Mouse (Mus musculus) ovary, postnatal 10 days (tissue): ENCODE measurements around the gene Paqr4.

Experiments used
- DNase-seq: peaks from one replicate; pipeline ENCODE4 v3.0.0; 2022; ENCODE audit warnings: low spot score

Paqr4 gene

DNA sequence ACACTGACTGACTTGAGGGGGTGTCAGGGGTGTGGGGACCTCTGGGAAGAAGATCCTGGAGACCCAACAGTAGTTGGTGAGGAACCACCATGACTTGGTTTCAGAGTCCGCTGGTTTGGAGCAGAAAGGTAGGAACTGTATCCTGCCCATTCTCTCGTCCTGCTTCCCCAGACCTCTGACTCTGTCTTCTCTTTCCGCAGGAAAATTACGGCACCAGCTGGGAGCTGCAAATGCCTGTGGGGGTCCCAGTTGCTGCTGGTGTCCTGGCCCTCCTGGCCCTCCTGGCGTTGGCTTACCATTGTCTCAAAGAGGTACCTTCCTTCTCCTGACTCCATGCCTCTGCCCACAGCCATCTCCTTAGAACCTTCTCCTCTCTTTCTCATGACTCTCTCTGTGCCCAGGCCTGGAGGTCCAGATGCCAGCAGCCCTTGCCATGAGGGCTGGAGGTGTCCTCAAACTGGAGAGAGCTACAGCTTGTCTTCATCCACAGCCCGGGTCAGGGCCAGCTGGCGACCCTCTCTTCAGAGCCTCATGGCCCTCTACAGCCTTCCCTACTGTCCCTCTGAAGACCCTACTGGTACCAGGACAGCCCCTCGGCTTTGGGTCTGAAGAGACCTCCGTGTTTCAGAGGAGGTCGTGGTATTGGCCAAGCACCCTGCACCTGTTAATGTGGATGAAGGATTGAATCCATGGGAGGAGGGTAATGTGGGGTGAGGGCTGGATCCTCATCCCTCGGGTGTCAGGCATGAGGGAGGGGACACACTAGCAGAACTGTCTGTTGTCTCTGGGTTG is 8.9 kb upstream of the Paqr4 start:
- DNase-seq, result no peak

DNA sequence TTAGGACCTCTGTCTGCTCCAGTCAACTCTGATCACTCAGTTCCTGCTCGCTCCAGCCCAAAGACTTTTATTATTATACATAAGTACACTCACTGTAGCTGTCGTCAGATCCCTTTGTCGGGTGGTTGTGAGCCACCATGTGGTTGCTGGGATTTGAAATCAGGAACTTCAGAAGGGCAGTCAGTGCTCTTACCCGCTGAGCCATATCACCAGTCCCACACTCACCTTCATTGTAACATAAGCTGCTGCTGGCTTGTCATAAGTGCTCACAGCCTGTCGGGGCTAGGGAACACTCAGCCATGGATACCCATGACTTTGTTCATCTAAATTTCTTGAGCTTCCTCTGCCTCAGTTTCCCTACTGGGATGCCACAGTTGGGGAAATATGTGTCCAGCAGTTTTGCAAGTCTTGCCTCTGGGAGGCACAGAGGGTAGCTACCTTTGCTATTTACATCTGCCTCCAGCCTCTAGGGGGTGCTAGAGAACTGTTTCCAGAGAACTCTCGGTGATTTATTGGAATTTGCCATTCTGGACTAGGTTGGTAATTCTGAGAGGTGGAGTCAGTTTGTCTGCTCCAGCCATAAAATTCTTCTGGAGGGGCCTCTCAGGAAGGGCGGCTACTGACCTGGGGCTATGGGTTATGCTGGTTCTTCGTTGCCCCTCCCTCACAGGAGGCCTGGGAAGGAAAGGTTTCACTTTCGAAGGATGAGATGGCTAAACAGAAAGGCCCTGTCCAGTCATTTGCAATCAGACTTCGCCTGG is 8.1 kb upstream of the Paqr4 start:
- no peak for DNase-seq

DNA sequence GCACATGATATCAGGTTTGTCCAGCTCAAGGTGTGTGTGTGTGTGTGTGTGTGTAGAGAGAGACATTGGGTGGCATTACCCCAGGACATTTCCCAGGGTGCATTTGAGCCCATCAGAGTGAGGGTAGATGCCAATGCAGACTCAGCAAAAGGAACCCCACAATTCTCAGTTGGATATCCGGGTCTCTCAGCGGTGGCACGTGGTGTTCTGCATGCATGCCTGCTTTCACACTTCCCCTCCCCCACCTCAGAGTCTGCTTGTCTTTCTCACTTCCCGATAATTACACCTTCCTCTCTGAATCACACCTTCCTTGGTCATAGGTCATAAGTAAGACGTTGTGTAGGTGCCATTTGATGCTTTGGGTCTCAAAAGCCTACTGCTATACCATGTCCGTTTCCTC is 7.4 kb upstream of the Paqr4 start:
- no peak for DNase-seq

DNA sequence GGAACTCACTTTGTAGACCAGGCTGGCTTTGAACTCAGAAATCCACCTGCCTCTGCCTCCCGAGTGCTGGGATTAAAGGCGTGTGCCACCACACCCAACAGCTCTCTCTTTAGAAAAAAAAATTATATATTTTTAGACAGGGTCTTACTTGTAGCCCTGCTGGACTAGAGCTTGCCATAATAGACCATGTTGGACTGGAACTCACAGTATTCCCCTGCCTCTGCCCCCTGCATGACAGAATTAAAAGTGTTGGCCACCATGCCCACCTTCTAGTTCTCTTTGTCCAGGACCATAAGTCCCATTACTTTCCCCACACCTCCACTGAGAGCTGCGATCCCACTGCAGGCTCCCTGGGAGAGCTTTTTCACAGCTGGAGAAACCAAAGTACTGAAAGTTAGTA is 6.8 kb upstream of the Paqr4 start:
- no peak for DNase-seq

DNA sequence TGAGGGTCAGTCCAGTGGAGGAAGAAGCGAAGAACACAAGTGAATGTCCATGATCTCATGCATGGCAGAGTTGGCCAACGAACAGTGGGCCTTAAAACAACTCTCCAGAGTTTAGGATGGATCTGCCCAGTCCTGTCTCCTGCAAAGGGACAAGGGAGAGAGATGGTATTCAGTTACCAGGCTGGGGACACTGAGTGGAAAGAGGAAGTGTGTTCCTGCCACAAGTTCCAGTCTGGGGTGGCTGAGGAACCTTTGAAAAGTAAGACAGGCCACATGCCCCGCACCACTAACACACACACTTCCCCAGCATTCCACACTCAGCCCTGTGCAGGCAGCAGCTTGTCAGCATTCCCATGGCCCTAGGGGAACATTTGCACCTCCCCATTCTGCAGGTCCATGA is 6.1 kb upstream of the Paqr4 start:
- no peak for DNase-seq

DNA sequence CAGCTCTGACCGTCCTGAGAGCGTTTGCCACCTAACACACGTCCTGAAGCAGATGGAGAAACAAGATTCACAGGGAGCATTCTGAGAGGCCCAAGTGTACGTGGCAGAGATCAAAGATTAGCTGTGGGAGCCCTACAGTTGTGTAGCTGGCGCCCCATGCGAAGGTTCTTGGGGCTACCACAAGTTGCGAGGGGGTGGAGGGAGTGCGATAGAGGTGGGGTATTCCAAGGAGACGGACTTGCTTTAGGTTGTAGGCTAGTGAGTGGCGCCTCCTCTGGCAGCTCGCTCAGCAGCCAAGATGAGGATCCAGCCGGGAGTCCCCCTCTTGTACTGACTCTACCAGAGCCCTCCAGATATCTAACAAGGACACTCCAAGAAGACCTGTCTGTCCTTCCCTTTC is 5.6 kb upstream of the Paqr4 start:
- no peak for DNase-seq

DNA sequence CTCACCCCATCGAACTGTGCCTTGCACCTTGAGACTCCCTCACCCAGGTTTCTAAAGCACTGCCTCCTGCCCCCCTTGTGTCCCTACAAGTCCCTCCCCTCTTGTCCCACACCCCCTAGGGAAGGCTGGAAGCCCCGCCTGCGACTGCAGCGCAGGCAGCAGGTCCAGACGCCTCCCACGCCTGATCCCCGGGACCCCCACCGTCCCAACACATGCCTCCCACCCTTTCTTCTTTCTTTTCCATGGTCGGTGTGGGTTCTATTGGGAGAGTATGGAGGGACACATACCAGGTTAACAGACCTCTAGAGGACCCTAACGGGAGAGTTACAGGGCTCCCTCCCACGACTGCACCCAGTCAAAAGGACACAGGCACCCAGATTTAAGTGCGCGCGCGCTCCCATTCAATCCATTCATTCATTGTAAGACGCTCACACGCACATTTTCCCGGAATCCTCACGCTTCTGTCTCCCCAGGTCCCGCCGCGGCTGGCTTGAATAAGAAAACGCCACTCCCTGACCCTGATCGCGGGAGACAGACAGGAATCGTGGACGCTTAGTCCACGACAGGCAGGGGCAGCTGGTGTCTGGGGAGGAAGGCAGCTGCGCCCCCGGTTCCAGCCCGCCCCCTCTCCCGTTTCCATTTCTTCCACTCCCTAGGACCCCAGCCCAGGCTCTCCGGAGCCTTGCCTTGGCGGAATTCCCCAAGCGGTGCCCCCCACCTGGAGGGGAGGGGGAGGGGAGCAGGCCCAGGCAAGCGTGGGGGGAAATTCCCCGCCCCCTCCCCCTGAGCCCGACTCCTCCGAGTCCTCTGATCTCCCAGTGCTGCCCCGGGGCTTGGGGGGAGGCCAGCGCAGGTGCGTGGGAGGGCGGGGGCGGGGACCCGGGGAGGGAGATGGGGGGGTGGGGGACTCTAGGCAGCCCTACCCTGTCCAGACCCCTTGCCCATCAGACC is 4.9 kb upstream of the Paqr4 start, which contains the start of gene Kremen2:
Gene Kremen2 (minus strand): TSS at position 533 of the 951 bp plus-strand sequence.
- no peak for DNase-seq

DNA sequence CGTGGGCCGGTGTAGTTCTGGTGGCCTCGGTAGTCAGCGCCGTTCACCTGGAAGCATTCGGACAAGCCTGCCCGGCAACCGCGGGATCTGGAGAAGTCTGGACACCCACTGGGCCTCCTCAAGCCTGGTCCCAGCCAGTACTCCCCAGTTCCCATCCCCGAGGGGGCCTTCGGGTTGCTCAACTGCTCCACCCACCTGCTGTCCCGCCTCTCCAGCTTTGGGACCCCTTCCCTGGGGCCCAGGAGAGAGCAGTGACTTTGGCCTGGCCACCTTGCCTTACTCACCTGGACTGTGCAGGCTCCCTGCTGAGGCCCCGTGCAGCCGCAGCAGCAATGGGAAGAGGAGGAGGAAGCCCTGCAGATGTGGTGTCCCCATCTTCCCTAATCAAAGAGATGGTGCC is 4.0 kb upstream of the Paqr4 start:
- no peak for DNase-seq

DNA sequence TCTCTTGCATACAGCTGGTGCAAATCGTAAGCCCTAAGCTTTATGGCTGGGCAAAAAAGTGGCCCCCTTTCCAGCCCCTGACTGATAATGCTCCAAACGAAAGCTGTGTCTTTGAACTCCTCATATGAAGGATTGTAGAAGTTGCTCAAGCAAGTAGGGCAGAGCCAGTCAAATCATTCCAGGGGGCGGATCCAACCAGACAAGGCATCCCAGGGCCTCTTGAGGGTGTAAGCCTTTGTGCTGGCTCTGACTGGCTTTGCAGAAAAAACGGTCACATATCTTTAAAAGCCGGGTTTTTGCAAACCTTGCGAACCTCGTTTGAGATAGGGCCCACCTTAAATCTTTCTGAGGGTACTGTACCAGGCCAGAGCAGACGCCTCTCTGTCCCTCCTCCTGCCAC is 3.4 kb upstream of the Paqr4 start:
- DNase-seq, result no peak

DNA sequence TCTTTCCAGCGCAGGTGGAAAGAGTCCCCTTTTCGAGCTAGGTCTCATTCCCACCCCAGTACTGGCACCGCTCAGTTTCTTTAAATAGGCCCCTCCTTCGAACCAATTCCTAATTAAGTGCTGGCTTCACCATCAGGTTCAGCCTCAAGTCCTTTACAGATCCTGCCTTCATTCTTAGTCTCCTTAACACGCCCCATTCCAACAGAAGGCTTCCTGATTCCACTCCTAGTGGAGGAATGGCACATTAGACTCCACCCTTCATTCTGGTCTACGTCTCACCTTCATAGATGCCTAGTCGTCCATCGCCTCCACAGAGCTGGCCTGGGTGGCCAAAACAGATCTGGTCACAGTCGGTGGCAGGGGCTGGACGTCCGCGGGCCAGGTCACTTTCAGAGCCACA is 2.3 kb upstream of the Paqr4 start:
- DNase-seq, result no peak

DNA sequence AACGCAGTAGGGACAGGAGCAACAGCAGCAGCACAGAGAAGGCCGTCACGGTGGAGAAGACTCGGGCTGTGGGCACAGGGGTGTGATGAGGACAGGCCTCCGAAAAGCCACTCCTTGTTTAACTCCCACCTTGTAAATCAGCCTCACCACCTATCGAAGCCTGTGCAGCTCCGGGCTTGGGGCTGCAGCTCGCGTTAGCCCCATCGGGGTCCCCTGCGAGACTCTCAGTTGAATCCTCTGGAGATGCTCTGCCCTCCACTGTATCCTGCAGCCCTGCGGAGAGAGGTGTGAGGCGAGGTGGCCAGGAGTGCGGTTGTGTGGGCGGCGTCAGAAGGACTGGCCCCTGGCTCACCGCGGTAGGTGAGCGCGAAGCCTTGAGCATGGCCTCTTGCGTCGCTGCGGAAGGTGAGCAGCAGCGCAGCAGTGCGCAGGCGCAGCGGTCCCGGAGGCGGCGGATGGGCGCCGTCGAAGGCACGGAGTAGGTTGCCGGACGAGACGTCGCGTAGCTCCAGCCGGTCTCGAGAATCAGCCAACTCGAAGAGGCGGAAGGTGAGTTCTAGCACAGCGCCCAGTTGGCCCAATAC is 1.6 kb upstream of the Paqr4 start:
- no peak for DNase-seq

DNA sequence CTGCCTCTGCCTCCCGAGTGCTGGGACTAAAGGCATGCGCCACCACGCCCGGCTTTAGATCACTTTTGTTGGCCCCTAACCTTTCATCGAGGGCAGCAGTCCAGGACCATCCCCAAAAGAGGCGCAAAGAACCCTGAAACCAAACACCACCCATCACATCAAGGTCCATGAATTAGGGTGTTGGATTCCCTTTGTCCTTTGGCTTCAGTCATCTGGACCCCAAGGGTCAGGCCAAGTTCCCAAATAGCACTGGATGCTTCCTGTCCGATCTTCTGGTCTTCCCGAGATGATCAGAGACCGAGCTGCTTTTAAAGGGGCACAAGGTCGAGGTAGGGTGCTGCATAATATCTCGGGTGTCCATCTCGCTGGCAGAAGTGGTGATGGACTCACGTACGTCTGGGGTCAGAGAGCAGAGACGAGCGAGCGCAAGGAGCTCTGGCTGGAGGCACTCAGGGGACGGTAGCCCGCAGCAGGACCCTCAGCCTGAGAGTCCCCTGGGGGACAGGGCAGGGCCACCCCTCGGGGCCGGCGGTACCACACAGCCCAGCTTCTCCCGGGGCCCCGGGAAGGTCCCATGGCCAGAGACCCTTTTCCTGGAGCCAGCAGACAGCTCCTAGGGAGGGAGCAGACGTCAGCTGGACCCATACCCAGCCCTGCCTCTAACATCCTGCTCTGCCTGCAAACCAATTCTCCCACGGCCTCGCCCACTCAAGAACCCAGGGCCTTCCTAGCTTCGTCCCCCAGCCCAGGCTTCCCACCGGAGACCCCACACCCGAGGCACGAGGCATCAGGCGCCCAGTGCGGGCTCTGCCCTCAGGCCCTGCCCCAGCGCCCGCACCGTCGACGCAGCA is 917 bp upstream of the Paqr4 start:
- no peak for DNase-seq

DNA sequence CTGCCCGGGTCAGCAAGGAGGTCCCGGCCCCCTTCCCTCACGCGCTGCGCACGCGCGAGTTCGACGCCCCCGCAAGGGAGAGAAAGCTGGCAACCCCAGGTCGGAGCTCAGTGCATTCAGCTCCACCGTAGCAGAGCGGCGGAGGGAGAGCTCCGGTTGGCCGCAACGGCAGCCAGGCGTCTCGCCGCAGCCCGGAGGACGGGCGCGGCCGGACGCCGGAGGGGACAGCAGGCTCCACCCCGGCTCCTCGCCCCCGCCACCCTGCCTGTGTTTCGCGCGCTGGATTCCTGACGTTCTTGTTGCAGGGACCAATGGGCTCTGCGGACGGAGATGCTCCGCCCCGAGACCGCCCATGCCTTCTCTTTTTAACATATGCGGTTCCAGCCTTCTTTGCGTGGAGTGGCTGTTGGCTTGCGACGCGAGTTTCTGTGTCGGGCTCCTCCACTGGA is 507 bp downstream of the Paqr4 start:
- DNase-seq, result peak; percentile 79

DNA sequence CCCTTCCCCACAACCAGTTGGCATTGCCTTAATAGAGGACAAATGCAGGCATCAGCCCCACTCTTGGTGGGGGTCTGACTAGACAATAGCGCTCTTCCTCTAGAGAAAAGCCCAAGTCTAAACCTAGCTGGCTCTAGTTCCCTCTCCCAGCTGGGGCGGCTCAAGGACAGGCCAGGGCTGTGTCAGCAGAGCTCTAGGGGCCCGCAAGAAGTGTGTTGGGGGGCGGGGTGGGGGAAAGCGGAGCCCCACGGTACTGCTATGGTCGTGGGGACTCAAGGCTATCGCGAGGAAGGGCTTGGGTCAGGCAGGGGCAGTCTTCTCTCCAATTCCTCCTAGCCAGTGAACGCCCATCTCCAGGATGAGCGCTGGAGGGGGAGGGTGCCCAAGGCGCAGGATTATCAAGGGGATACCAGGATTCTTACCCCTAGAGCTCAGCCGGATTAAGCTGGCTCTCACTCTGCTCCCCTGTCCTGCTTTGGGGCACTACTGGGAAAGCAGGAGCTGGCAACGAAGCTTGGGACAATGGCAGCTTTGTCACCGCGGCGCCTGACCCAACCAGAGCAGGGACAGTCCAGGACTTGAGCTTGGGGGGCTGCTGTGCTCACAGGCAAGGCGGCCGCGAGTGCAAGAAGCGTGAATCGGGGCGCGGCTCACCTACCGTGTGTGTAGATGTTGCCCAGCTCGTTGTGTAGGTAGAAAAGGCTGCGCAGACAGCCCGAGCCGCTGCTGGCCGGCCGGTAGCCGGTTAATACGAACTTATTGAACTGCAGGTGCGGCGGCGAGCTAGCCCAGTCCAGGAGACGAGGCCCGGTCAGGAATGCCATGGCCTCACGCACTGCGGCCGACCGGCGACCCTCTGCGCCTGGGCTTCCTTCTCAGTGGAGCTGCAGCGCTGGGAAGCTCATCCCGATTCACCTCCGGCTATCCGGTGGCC is 1.2 kb downstream of the Paqr4 start:
- DNase-seq, result no peak

DNA sequence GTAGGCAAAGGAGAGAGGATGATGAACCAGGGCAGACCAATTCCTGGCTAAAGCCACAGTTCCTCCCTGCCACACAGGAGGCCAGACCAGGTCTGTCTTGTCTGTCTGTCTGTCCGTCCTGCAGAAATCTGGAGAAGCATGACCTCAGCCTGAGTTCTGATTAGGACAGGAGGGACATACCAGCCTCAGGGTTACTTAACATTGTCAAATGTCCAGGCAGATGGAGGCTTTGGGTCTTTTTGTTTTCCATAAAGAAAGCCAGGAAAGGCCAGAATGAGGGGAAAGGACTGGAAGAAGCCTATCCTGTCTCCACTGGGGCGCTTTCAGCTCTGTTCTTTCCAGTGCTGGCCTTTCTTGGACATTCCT is 1.8 kb downstream of the Paqr4 start:
- DNase-seq, result no peak

DNA sequence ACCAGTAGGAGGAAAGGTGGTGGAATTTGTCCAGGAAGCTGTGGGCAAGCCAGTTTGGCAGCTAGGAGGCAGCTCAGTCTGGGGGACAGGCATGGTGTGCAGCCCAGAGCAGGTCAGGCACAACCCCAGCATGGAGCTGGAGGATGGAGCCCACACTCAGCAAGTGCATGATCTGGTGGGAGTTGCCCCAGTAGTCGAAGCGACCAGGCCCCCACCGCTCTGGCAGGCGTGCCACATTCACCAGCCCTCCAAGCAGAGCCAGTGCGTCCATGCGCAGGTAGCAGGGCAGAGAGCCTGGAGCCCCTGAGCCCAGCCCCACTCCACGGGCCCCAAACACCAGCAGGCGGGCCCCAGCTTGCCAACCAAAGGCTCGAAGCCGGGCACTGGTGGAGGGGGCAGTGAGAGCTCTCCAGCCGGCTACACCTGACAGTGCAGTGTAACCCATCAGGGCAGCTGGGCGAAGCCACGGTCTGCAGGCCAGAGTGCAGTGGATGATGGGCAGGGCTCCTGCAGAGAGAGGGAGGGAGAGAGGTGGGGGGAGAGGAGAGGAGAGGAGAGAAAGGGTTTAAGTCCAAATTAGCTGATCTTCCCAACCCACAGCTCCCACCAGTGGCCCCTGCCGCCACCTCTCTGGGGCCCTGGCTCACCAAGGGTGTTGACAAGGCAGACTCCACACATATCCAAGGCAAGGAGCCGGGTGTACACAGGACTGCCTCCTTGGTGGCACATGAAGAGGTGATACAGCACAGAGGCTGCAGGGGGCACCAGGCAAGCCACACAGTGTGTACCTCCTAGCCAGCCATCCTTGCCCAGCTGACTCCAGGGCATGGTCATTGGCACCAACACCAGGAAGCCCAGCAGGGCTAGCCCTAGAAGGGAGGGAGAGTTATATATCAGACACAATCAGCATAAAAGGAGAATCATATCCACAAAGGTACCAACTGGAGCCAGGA is 2.9 kb downstream of the Paqr4 start:
- DNase-seq, result no peak

DNA sequence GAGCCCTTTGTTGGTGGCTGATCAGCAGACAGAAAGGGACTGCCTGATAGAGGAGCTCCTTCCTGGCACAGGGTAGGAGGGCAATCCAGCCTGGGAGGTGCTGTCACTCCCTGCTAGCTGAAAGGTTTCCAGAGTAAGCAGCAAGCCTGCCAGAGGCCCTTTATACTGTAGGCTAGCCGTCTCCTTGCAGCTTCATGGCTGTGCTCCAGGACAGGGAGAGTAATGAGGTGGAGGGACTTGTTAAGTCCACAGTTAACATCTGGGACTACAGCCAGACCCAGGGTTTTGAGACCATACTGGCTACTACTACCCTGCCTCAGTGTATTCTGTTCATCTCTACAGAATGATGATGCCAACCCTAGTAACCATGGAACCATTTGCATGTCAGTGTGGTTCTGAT is 6.3 kb downstream of the Paqr4 start:
- no peak for DNase-seq

DNA sequence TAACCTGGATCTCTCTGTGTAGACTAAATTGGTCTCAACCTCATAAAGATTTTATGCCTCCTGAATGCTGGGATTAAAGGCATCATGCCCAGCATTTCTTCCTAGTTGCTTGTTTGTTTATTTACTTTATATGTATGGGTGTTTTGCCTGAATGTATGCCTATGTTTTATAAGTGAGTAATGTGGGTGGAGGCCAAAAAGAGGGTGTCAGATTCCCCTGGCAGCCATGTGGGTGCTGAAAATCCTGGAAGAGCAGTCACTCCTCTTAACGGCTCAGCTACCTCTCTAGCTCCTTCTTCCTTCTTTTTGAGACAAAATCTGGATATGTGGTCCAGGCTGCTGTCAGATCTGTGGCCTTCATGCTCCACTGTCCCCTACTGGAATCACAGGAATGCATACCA is 10.2 kb downstream of the Paqr4 start:
- DNase-seq, result no peak

DNA sequence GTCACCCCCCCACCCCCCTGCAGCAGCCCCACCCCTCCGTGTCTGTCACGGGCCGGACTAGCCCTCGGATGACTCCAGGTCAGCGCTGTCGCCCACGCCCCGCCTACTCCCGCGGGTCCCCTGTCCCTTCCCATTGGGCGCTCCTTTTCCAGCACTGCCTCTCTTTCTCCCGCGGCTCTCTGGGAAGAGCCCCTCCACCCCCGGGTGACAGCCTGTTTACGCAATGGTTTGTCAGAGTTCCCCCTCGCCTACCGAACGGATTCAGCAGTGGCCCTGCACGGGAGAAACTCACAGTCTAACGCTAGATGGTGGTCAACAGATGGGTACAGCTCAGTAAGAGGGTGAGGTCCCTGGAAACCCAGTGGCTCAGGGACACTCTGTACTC is 13.9 kb downstream of the Paqr4 start:
- DNase-seq, result peak; percentile 38
